Mouse (Mus musculus) myocyte (in vitro differentiated cells): ENCODE results near the gene Cyb561. TPM values are rescaled to one million over a fixed set of nuclear protein-coding genes. Genes with fewer than 3 reads are reported as not detected.
A peak's percentile ranks its signal among the peaks of the same experiment; 100 is the strongest.

ENCODE experiments used
- H3K27me3 ChIP-seq: one replicate; pipeline ENCODE4 v1.6.1; 2011; ENCODE audit not compliant: control insufficient read depth, insufficient read depth, insufficient read length
- H3K36me3 ChIP-seq: one replicate; pipeline ENCODE4 v1.6.1; 2011; ENCODE audit not compliant: control insufficient read depth, insufficient read depth
- H3K4me2 ChIP-seq: one replicate; pipeline ENCODE4 v1.6.1; 2011; ENCODE audit warnings: low read depth, control low read depth
- H3K4me3 ChIP-seq: one replicate; pipeline ENCODE4 v1.5.1; 2011; ENCODE audit warnings: mild to moderate bottlenecking, control low read depth, moderate library complexity
- H3K79me2 ChIP-seq: one replicate; pipeline ENCODE4 v1.6.1; 2011; ENCODE audit not compliant: control insufficient read depth, insufficient read depth
- H3ac ChIP-seq: one replicate; pipeline ENCODE4 v1.6.1; 2011; ENCODE audit not compliant: control insufficient read depth, insufficient read length
- CEBPB ChIP-seq: IDR thresholded peaks from 2 replicates; pipeline ENCODE4 v1.6.1; 2011; ENCODE audit warnings: mild to moderate bottlenecking, moderate library complexity; ENCODE audit not compliant: poor library complexity, insufficient read depth, severe bottlenecking
- E2F4 ChIP-seq: IDR thresholded peaks from one replicate; pipeline ENCODE4 v1.6.1; 2011; ENCODE audit warnings: mild to moderate bottlenecking, control low read depth, moderate library complexity; ENCODE audit not compliant: insufficient read depth
- MAX ChIP-seq: IDR thresholded peaks from one replicate; pipeline ENCODE4 v1.6.1; 2011; ENCODE audit warnings: low read depth, mild to moderate bottlenecking, control low read depth
- MYOD1 ChIP-seq, 3 experiments: IDR thresholded peaks; one replicate each; pipeline ENCODE4 v1.6.1; 2011; ENCODE audit warnings: control low read depth in 2 of 3, low read depth in 2 of 3, mild to moderate bottlenecking in 2 of 3, moderate library complexity in 1 of 3; ENCODE audit not compliant: insufficient read length in 2 of 3, control insufficient read depth in 1 of 3
- MYOG ChIP-seq, 3 experiments: IDR thresholded peaks; one replicate each; pipeline ENCODE4 v1.6.1; 2011; ENCODE audit warnings: control low read depth in 2 of 3, low read depth in 2 of 3, mild to moderate bottlenecking in 2 of 3; ENCODE audit not compliant: insufficient read length in 2 of 3, control insufficient read depth in 1 of 3, insufficient read depth in 1 of 3
- POLR2A ChIP-seq: IDR thresholded peaks from one replicate; pipeline ENCODE4 v1.6.1; 2011; ENCODE audit warnings: low read depth, mild to moderate bottlenecking, control low read depth, moderate library complexity; ENCODE audit not compliant: insufficient read length
- POLR2AphosphoS2 ChIP-seq: IDR thresholded peaks from one replicate; pipeline ENCODE4 v1.6.1; 2011; ENCODE audit warnings: low read depth, control low read depth; ENCODE audit not compliant: insufficient read length
- REST ChIP-seq: IDR thresholded peaks from one replicate; pipeline ENCODE4 v1.6.1; 2011; ENCODE audit warnings: mild to moderate bottlenecking, control low read depth, moderate library complexity; ENCODE audit not compliant: insufficient read depth, insufficient read length
- SRF ChIP-seq: IDR thresholded peaks from one replicate; pipeline ENCODE4 v1.6.1; 2011; ENCODE audit warnings: low read depth; ENCODE audit not compliant: control insufficient read depth, insufficient read length
- TCF12 ChIP-seq: IDR thresholded peaks from one replicate; pipeline ENCODE4 v1.6.1; 2011; ENCODE audit warnings: mild to moderate bottlenecking, control low read depth; ENCODE audit not compliant: poor library complexity, insufficient read depth, severe bottlenecking
- TCF3 ChIP-seq: IDR thresholded peaks from one replicate; pipeline ENCODE4 v1.6.1; 2011; ENCODE audit warnings: low read depth, control low read depth; ENCODE audit not compliant: insufficient read length
- USF1 ChIP-seq: IDR thresholded peaks from one replicate; pipeline ENCODE4 v1.6.1; 2011; ENCODE audit warnings: low read depth, mild to moderate bottlenecking, control low read depth, moderate library complexity
- polyA plus RNA-seq: library from polyadenylated mRNA; unstranded; fragments of >200 nt; fragmentation: generic; extraction: Trizol; gene quantifications from one replicate; pipeline ENCODE4 v1.2.1, GENCODE M21; 2012; ENCODE audit warnings: missing spikeins

Gene Cyb561
- polyA plus RNA-seq, 1 experiment, result 1.5 TPM

- H3K4me3 ChIP-seq, result no peak overlapping the region
- H3ac ChIP-seq, result no peak overlapping the region
- H3K27me3 ChIP-seq, result no peaks in the 10 kb centered on the region
- TF ChIP-seq MYOD1 (IDR thresholded peaks at IDR 0.05; ENCODE audit: control insufficient read depth in 1 of 3, insufficient read length in 2 of 3, low read depth in 2 of 3), result peak in 1 of 3 experiments; percentile 39
- no peak for TF ChIP-seq REST
- H3K4me2 ChIP-seq, result peak overlapping the region; percentile 60
- no peaks in the 10 kb centered on the region for H3K79me2 ChIP-seq
- no peaks in the 10 kb centered on the region for H3K36me3 ChIP-seq
Observed at GRCm38 (mm10) chr11:105948255-105948654, 4.9 kb downstream of the Cyb561 start.

GRCm38 (mm10) chr11:105946694-105947154, 6.4 kb downstream of the Cyb561 start:
- H3K79me2 ChIP-seq, result no peaks in the 10 kb centered on the region
- no peaks in the 10 kb centered on the region for H3K27me3 ChIP-seq
- H3K4me2 ChIP-seq, result no peak overlapping the region
- no peaks in the 10 kb centered on the region for H3K36me3 ChIP-seq
- TF ChIP-seq SRF, result no peak
- TF ChIP-seq CEBPB, result no peak
- TF ChIP-seq REST, result no peak
- TF ChIP-seq E2F4, result no peak
- TF ChIP-seq TCF3, result no peak
- TF ChIP-seq POLR2AphosphoS2, result no peak
- no peak for TF ChIP-seq MYOG (IDR thresholded peaks at IDR 0.05; ENCODE audit: control insufficient read depth in 1 of 3, insufficient read depth in 1 of 3, insufficient read length in 2 of 3, low read depth in 2 of 3)
- no peak for TF ChIP-seq POLR2A
- no peak for TF ChIP-seq TCF12
- no peak for TF ChIP-seq USF1
- no peak for TF ChIP-seq MYOD1 (IDR thresholded peaks at IDR 0.05; ENCODE audit: control insufficient read depth in 1 of 3, insufficient read length in 2 of 3, low read depth in 2 of 3)
- no peak for TF ChIP-seq MAX
- no peak overlapping the region for H3K4me3 ChIP-seq
- no peak overlapping the region for H3ac ChIP-seq

GRCm38 (mm10) chr11:105944770-105945672, 8.1 kb downstream of the Cyb561 start:
- H3K27me3 ChIP-seq, result no peaks in the 10 kb centered on the region
- TF ChIP-seq REST (no peak), MYOD1 (IDR thresholded peaks at IDR 0.05; ENCODE audit: control insufficient read depth in 1 of 3, insufficient read length in 2 of 3, low read depth in 2 of 3) (no peak), POLR2AphosphoS2 (no peak)
- no peak overlapping the region for H3K4me3 ChIP-seq

DNA sequence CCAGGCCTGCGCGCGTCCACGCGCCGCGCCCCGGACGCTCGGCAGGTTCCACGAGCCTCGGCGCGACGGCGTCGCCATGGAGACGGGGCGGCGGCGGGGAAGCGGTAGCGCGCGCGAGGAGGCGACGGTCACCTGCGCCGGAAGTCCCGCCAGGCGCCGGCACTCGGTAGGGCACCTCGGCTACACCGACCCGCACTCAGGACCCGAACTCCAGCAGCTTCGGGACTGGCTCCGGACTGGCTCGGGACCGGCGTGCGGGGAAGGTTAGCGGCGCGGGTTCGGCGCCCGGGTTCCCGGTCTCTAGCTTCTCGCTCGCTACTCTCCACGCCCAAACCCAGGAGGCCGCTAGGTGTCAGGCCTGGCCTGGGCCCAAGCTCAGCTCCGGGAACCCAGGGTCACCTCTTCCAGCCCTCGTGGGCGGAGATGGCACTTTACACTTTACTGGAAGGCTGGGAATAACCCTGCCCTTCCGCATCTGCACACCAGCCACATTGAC, 9.0 kb downstream of the Cyb561 start:
- no peaks in the 10 kb centered on the region for H3K27me3 ChIP-seq
- TF ChIP-seq REST, result no peak
- no peak for TF ChIP-seq MYOD1 (IDR thresholded peaks at IDR 0.05; ENCODE audit: control insufficient read depth in 1 of 3, insufficient read length in 2 of 3, low read depth in 2 of 3)
- TF ChIP-seq POLR2AphosphoS2, result no peak
- TF ChIP-seq POLR2A, result no peak
- no peak for TF ChIP-seq MAX
- no peak for TF ChIP-seq USF1
- TF ChIP-seq TCF12, result no peak
- no peak for TF ChIP-seq CEBPB
- TF ChIP-seq MYOG (IDR thresholded peaks at IDR 0.05; ENCODE audit: control insufficient read depth in 1 of 3, insufficient read depth in 1 of 3, insufficient read length in 2 of 3, low read depth in 2 of 3), result no peak
- TF ChIP-seq TCF3, result no peak
- TF ChIP-seq E2F4, result no peak
- TF ChIP-seq SRF, result no peak
- peak overlapping the region; percentile 86 for H3K4me2 ChIP-seq
- no peaks in the 10 kb centered on the region for H3K36me3 ChIP-seq
- H3K4me3 ChIP-seq, result peak overlapping the region; percentile 13
- H3ac ChIP-seq, result peak overlapping the region; percentile 2
- no peaks in the 10 kb centered on the region for H3K79me2 ChIP-seq

More at GRCm38 (mm10) chr11:105944770-105945672, 8.1 kb downstream of the Cyb561 start:
- Histone ChIP-seq H3K4me2 (peak overlapping the region; percentile 86), H3ac (no peak overlapping the region), H3K79me2 (no peaks in the 10 kb centered on the region), H3K36me3 (no peaks in the 10 kb centered on the region)
